Mouse (Mus musculus) ES-E14 (cell line): Measurements from ENCODE around the gene Fbxw9.

Experiments used
- ZC3H11A ChIP-seq: IDR thresholded peaks from 2 replicates; pipeline ENCODE4 v1.6.1; 2012; ENCODE audit warnings: low read depth, mild to moderate bottlenecking, inconsistent platforms, low read length, borderline replicate concordance
- ZNF384 ChIP-seq: IDR thresholded peaks from 2 replicates; pipeline ENCODE4 v1.6.1; 2012; ENCODE audit warnings: low read depth, low read length, inconsistent platforms

- no peak for TF ChIP-seq ZC3H11A
- TF ChIP-seq ZNF384: no peak
These were observed 11.2 kb downstream of the Fbxw9 start for GRCm38 (mm10) chr8:85071041-85071440.
